Mouse (Mus musculus): ENCODE data around the gene Pik3cd.

- TF ChIP-seq CTCF (IDR thresholded peaks at IDR 0.05; ENCODE audit: control insufficient read depth, insufficient read depth, low read length): no peak
- TF ChIP-seq POLR2A (IDR thresholded peaks at IDR 0.05; ENCODE audit: borderline replicate concordance, control insufficient read depth, low read depth, low read length): no peak
Measured at GRCm38 (mm10) chr4:149732800-149733199, 30.4 kb upstream of the Pik3cd start.
